Mouse (Mus musculus): Measurements from ENCODE around the gene Otx1. TPM values are rescaled to one million over a fixed set of nuclear protein-coding genes. Genes with fewer than 3 reads are reported as not detected.

The Otx1 gene
- 1 to 10 TPM; 4.9 to 7.1 (median 5.9) TPM for total RNA-seq (2022)

DNA sequence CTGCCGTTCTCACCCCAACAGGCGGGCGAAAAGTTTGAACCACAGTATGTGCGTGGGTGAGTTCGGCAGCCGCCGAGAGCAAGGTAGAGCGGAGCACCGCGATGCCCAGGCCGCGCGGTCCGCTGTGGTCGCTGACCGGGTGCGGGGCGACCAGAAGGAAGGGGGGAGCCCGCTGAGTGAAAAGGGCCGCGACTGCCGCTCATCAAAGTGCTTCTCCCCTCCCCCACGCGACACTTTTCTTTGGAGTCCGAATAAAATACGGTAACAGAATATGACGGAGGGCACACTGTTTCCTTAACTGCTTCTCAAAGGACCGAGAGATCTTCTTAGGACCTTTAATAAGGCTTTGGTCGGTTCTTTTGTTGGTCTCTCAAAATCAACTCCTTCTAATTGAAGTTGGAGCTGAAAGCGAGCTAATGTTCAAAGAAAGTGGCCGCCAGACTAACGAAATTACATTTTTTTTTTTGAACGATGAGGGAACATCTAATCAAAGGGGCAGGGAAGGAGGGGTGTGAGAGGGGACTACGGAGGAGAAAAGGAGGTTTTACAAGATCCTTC lies at the start of gene Otx1:
TSS of gene Otx1 (minus strand) at position 115 of the 558 bp plus-strand sequence.
- no peak for DNase-seq (ENCODE audit: low spot score in 2 of 2)

DNA sequence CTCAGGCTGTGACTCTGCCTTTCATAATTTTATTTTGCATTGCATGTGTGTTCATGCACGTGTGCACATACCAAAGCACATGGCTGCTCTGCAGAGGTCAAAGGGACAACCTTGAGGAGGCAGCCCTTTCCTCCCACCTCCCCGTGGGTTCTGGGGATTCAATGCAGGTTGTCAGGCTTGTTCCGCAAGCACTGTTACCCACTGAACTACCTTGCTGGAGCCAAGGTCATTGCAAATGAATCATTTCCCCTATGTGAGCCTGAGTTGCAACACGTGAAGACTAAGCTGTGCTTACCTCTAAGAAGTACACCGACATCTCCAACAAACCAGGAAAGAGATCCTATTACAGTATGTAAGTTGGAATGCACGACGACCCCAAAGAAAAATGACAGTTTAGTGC lies 48.2 kb upstream of the Otx1 start:
- DNase-seq (ENCODE audit: low spot score in 2 of 2): no peak

DNA sequence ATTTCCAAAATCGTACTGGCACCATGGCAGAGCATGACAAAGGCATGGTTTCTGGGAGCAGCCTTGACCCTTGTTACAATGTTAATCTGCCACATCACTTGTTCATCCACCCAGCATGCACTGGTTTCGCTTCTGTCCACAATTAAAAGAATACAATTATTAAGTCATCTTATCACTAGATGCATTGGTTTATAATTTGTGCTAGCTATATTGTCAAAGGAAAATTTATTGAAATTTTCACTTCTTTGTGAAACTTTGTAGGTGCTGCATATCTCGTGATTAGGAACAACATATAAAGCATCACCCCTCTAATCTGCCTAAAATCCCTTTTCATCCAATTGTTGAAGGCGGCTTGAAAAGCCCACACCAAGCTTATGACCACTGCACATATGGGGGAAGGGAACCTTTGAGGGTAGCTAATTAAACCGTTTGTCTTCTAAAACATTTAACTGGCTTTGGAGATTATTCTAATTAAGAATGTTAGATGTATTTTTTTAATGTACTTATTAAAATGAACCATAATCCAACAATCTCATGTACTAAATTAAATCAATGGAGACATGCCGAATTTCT lies 37.2 kb upstream of the Otx1 start:
- DNase-seq (ENCODE audit: low spot score in 2 of 2): no peak

DNA sequence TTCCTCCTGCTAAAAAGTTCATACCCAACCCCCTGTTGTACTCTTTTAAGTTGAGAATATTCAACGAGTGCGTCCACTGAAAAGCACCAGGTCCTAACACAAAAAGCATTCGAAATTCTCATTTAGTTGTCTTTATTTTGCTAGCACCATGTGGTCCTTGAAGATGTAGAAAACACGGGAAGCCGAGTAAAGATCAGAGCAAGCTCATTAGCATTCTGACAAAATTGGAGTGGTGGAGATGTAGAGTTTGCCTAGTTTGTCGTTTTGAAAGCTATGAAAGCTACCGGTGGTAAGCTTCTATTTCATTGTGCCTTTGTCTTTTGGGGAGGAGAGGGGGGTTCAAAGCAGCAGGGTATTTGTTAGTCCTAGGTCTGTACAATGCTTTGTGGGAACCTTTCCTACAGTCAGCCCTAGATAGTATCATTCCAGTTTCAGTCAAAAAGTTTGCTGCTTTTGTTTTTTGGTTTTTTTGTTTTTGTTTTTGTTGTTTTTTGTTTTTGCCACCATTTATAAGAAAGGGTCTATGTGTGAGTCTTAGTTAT lies 31.9 kb upstream of the Otx1 start:
- no peak for DNase-seq (ENCODE audit: low spot score in 2 of 2)

DNA sequence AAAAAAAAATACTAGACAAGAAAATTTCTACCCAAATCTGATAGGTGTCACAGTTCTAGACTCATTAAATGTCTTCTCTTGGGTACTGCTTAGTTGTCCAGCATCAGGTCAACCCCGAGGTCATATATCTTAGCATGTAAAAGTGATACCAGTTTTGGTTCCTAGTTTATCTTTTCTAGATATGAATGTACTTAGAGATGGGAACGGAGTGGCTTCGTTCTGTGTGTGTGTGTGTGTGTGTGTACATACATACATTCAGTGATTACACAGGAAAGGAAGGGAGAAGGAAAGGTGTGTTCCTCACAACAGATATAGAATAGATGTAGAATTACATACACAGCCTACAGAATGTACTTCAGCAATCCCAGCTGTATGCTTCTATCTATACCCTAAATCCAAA lies 30.9 kb upstream of the Otx1 start:
- no peak for DNase-seq (ENCODE audit: low spot score in 2 of 2)

DNA sequence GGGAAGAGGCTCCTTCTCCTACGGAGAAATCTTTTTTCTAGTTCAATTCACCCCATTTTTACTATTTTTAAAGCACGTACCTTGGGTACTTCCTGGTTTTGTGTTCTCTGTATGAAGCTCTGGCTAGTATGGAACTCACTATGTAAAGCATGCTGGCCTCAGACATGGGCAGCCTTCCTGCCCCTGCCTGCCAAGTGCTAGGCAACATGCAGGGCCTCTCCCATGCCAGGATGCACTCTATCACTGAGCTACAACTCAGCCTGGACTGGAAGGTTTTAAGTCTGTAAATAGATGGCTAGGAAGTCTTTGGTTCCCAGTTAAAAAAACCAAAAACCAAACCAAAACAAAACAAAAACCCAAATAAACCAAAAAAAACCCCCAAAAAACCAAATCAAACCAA lies 17.9 kb upstream of the Otx1 start:
- DNase-seq (ENCODE audit: low spot score in 2 of 2): no peak

DNA sequence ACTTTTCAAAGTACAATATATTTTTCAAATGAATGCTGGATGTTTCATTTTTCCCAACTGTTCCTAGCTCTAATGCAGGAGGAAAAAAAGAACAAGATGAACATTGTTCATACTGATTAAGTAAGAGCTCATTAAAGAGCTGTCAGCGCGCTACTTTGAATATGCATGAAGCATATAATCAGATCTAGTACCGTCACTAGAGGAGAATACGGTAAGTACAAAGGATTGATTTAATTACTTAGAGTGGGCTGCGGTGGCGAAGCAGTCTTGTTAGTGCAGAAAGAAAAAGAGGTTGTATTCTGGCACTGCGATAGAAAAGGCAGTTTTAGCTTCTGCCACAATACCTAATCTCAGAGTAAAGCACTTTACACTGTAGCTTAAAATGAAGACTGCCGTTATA lies 14.7 kb upstream of the Otx1 start:
- no peak for DNase-seq (ENCODE audit: low spot score in 2 of 2)

DNA sequence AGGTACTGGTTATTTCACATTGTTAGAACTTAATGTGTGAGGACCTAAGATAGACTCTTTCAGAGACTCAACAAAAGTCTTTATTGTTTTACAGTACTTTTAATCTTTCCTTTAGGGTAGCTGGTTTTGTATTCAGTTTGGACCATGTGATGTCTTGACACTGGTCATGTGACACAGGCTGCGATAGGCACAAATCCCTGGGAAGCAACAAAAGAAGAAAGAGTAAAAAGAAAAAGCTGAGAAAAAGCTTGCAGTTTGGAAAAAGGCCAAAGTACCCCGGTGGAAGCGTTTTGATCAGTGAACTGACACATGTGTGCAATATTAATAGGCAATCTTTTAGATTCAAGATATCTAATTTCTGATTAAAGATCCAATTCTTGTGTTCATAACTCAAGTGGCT lies 13.6 kb upstream of the Otx1 start:
- DNase-seq (ENCODE audit: low spot score in 2 of 2): no peak

DNA sequence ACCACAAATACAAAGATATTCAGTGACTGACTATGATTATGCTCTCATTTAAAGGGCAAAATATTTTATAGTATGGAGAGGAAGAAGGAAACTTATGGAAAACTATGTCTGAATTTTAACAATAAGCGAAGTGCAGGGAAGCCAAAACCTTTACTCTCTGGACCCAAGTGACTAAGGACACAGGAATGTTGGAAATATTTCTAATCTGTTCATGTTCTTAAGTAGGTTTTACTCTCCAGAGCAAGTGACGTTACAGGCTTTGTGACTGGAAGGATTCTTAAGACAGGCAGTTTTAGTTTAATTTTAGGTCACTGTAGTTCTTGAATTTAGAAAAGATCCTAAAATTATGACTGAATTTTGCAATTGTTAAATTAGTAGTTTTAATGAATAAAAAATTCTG lies 6.1 kb upstream of the Otx1 start:
- no peak for DNase-seq (ENCODE audit: low spot score in 2 of 2)

DNA sequence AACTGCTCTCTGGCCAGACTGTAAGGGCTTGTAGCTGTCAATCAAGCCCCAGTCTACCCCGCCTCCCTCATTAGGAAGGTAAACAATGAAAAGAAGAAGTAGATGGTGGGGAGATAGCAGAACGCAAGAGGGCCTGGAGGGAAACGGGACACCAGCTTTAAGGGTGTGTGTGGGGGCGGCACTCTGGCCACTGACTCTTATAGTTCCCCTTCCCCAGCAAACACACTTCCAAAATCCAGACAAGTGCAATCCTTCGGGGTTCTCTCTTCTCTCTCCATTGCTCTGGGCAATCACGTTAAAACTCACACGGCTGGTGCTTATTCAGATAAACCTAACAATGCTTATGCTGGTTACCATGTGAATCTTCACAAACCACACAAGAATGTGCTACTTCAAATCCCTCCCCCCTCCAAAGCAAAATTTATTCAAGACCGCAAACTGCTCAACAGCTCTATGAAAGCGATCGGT lies 5.5 kb upstream of the Otx1 start:
- DNase-seq (ENCODE audit: low spot score in 2 of 2): no peak

DNA sequence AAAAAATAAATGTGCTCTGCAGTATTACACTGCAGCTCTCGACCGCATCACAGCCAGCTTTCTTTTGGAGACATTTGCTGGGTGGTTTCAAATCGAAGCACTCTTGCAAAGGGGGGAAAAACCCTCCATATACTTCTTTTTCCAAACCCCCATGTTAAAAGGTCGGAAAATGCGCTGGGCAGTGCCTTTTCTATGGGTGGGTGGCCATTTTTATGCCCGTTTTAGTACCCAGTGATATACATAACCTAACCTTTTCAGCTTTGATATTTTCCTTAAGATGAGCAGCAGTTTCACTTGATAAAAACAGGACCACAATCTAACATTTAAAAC lies 5.0 kb upstream of the Otx1 start:
- DNase-seq (ENCODE audit: low spot score in 2 of 2): no peak

DNA sequence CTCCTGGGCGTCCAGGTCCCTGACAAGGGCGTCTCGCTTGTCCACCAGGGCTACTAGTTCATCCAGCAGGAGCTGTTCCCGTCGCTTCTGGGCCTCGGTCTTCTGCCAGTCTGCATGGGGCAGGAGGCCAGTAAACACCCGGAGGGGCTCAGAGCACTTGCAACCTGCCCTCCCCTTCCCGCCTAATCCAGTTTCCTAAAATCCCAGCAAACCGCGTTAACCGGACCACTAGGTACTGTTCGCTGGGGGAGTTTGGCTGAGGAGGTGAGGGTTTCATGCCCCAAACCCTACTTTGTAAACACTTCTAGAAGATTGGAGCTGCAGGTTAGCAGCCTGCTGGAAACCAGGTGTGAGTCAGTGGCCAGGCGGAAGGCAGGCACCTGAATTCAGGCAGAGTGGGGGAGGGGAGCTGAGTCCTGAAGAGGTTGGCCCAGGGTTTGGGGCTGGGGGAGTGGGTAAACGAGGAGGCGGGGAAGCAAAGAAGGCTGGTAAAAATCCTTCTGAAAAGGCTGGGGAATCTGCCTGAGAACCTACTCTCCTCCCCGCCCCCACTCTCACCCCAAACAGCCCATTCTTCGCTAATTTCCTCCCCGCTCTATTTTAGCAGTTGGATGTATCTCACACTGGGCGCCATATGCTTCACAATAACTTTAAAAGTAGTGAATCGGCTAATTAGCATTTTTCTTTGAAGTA lies 4.5 kb upstream of the Otx1 start:
- peak in 1 of 2 experiments; percentile 18 for DNase-seq (ENCODE audit: low spot score in 2 of 2)

DNA sequence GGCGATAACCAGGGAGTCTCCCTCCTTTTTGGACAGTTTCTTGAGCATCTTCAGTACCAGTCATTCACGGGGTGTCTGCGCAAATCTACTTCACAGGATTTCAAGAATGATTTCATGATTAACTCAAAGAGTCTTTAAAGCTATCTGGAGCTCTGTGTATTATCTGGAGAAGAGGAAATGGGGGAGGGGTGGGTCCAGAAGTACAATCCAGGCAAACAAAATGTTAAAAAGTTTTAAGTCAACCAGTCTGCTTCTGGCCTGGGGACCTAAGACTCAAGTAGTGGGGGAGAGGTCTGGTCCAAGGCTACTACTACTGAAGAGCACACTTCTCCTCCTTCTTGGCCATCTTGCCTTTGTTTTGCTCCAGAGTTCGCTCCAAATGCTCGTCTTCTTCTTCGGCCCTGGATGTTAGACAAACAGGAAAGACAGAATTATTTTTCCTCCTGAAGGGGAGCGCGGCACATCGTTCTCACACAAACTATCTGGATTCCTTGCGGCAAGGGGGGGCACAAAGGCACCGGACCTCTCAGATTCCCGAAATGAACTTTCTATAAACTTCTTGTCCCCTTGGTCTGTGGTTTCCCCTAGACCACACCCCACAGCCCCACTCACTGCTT lies 3.9 kb upstream of the Otx1 start:
- DNase-seq (ENCODE audit: low spot score in 2 of 2): no peak

DNA sequence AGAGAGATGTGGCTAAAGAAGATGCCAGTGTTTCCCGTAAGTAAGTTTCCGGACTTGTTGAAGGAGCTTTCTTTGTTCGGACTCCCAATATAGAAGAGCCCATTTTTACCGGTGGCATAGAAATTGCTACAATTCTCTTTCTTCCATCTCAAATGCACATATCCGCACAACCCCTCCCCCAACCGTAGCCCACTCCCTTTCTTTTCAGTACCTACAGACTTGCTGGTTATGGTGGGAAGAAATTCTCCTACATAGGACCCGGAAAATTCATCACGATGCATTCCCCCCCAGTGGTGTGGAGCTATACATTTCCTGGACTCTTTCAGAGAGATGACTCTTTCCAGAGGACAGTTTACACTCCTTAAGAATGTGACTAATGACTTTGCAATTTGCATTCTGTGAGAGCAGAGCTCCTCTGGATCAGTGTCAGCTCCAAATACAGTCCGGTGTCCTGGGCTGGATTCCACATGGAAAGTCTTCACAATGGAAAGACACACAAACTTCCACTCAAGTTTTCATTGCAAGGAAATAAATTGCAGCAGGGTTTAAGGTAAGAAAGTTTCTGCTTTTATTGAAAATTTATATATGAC lies 2.7 kb upstream of the Otx1 start:
- no peak for DNase-seq (ENCODE audit: low spot score in 2 of 2)

DNA sequence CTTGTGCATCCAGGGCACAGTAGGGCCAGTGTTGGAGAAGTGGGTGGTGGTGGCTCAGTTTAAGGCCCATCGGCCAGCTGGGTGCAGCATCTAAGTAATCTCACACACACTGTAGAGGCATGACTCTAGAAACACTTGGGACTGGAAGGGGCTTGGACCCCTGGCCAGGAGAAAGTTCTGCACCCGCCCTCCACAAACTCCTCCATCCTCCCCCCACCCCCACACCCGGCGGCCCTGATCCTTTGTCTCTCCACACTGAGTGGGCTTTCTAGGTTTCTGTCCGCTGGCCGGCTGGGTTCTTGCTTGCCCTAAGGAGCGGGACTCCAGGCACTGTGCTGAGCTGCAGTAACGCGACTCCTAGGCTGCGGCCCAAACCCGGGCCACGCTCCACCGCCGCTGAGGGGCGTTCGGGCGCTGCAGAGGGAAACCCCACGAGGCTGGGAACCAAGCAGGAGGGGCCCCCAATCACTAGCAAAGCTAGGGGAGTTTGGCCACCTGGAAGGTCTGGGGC lies 1.7 kb upstream of the Otx1 start:
- no peak for DNase-seq (ENCODE audit: low spot score in 2 of 2)

DNA sequence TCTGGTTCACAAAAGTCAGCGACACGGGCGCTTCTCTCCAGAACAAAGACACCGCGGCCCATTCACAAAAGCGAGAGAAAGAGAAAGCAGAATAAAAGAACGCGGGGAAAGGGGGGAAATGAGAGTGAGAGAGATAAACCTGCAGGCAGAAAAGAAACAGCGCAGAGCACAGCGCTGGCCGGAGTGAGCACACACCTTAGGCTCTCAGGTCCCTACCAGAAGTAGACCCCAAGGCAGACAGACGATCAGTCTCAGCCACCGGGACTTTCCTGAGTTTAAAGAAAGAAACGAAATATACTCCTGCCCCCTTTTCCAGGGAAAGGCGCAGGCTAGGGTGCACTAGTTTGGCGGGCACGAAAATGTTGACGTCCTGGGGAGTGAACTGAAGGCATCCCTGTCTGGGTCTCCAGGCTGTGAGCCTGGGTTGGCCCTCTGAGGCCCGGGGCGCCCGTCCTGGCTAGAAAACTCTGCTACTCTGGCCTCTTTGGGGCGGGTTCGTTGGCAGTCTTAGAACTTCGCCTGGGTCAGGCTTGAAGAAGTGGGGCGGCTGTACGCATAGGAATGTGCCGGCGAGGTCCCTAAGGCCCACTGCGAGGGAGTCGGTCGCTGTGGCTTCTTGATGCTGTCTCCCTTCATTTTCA lies 764 bp upstream of the Otx1 start:
- peak in 1 of 2 experiments; percentile 16 for DNase-seq (ENCODE audit: low spot score in 2 of 2)

DNA sequence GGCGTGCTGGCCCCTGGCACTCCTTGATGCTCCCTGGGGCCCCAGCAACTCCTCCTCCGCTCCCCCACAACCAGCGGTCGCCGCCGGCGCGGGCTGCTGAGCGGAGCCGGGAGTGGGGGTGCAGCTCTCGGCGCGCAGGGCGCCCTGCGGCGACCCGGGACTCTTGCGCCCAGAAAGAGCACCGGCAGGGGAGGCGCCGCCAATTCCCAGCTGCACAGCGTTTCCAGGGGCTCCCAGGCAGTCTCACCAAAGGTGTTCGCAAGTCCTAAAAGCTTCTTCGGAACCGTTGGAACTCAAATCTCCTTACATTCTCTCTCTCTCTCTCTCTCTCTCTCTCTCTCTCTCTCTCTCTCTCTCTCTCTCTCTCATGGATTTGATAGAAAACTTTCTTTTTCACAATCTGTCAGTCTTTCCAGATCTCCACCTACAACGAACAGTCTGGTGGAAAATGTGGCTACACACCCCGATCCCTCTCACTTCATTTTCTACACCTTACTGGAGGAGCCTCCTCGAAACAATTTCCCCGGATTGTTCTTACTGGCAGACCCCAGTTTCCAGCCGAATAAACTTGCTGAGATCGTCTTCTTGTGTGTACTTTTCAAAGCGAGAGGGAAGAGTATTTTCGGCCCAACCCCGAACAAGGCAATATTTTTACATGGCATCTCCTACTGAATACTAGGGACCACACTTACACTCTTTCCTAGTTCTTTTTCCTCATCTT lies 475 bp downstream of the Otx1 start:
- DNase-seq (ENCODE audit: low spot score in 2 of 2): peak in 1 of 2 experiments; percentile 27

DNA sequence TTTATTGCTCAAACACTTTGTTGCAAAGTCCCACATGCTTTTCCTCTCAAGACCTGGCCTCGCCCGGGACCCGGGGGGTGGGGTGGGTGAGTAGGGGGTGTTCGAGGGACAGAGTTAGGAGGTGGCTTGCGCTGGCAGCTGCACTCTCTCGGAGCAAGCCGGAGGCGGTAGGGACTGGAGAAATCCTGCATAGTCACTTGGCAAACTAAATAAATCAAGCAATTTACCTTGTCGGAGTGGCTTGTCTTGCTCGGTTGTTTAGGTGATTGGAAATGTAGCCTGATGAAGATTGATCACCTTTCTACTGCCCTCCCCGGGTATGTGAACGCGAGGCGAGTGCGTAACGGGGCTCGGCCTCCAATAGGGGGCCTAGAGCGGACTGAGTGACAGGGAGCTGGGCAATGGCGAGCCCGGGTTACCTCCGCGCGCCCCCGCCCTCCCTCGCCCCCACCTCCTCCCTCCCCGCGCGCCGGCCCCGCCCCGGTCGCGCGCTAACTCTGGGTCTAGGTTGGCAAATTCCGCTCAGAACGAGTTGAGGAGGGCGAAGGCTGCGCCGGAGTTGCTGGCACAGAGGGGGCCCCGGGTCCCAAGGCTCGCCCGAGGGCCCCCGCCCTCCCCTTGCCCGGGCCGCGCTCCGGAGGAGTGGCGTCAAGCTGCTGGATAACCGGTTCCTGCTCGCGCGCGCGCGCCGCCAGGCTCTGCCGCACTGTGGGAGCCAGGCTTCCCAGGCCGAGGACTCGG lies 1.2 kb downstream of the Otx1 start:
- DNase-seq (ENCODE audit: low spot score in 2 of 2): peak; percentile 25 to 34

DNA sequence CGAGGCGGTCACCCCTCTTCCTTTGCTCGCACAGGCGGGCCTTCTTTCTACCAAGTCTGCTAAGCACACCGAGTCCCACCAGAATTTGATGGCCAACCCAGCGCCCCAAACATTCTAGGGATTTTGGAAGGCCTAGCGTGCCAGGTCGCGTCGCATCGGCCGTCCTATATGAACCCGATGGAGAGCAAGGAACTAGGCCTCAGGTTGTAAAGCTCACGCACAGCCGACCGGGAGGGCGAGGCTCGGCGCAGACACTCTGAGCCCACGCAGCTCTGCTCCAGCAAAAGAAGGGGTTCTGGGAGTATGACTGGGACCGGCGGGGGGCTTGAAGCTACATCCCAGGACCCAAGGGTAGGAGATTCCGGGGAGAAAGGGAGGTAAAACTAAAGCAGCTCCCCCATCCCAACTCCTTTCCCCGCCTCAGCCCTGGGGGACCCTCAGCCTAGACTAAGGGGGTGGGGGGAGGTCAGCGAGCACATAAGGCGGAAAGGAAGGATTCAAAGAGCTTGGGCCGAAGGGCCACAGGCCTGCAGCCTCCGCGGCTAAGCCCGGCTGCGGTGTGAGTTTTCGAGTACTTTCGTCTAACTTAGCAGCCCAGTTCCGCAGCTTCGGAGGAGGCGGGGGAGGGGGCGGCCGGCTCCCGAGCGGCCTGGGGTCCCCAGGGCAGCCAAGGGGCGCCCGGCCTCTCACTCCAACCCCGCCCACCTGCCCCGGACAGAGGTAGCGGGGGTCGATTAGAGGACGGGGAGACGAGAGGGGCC lies 2.2 kb downstream of the Otx1 start:
- DNase-seq (ENCODE audit: low spot score in 2 of 2): peak in 1 of 2 experiments; percentile 7

Measured in left cerebral cortex, adult 8-10 months (tissue).